Mouse (Mus musculus) frontal cortex, adult 2 months (tissue): ENCODE data around the gene Dpp8. TPM values are rescaled to one million over a fixed set of nuclear protein-coding genes. Genes with fewer than 3 reads are reported as not detected.

Experiments
- DNase-seq, 2 experiments: peaks; one replicate each; pipeline ENCODE4 v3.0.0; 2022; ENCODE audit warnings: low spot score in 1 of 2; ENCODE audit errors: extremely low spot score in 1 of 2
- polyA plus RNA-seq: library from polyadenylated mRNA; depleted of rRNA; stranded (reverse); fragments of >200 nt; gene quantifications from 2 replicates; pipeline ENCODE4 v1.2.3, GENCODE M21; 2012

The Dpp8 gene
- polyA plus RNA-seq, 1 experiment = 76.7 TPM

GRCm38 (mm10) chr9:65083075-65083765 lies 51.0 kb downstream of the Dpp8 start:
- no peak for DNase-seq

GRCm38 (mm10) chr9:65084198-65084807 lies 52.1 kb downstream of the Dpp8 start:
- no peak for DNase-seq

- no peak for DNase-seq
These were observed 53.1 kb downstream of the Dpp8 start for GRCm38 (mm10) chr9:65085270-65085669.

- DNase-seq = no peak
These were observed 54.6 kb downstream of the Dpp8 start for GRCm38 (mm10) chr9:65086801-65087200.

GRCm38 (mm10) chr9:65087490-65087889 lies 55.3 kb downstream of the Dpp8 start:
- no peak for DNase-seq

GRCm38 (mm10) chr9:65094237-65094636 lies 62.0 kb downstream of the Dpp8 start:
- peak in 1 of 2 experiments; percentile 60 for DNase-seq

- DNase-seq = peak in 1 of 2 experiments; percentile 33
These were observed 68.9 kb downstream of the Dpp8 start, which contains the start of gene Igdcc4 for GRCm38 (mm10) chr9:65100991-65101685. TSS of gene Igdcc4 (plus strand) at chr9:65101486.

GRCm38 (mm10) chr9:65101686-65102376 lies 69.6 kb downstream of the Dpp8 start:
- peak in 1 of 2 experiments; percentile 34 for DNase-seq

- DNase-seq = peak in 1 of 2 experiments; percentile 35
These were observed 70.4 kb downstream of the Dpp8 start for GRCm38 (mm10) chr9:65102377-65103172.

GRCm38 (mm10) chr9:65103173-65103752 lies 71.0 kb downstream of the Dpp8 start:
- no peak for DNase-seq

- DNase-seq = no peak
These were observed 74.6 kb downstream of the Dpp8 start for GRCm38 (mm10) chr9:65106821-65107220.

- DNase-seq = no peak
These were observed 75.7 kb downstream of the Dpp8 start for GRCm38 (mm10) chr9:65107893-65108292.

GRCm38 (mm10) chr9:65109132-65110072 lies 77.2 kb downstream of the Dpp8 start:
- peak in 1 of 2 experiments; percentile 56 for DNase-seq

- no peak for DNase-seq
These were observed 79.5 kb downstream of the Dpp8 start for GRCm38 (mm10) chr9:65111698-65112097.

- no peak for DNase-seq
These were observed 81.5 kb downstream of the Dpp8 start for GRCm38 (mm10) chr9:65113694-65114093.

GRCm38 (mm10) chr9:65115891-65116290 lies 83.7 kb downstream of the Dpp8 start:
- no peak for DNase-seq

GRCm38 (mm10) chr9:65117516-65117915 lies 85.3 kb downstream of the Dpp8 start:
- DNase-seq = no peak

GRCm38 (mm10) chr9:65120935-65121334 lies 88.7 kb downstream of the Dpp8 start:
- peak; percentile 52 to 91 for DNase-seq

GRCm38 (mm10) chr9:65122545-65122944 lies 90.3 kb downstream of the Dpp8 start:
- DNase-seq = peak; percentile 63 to 73
